Mouse (Mus musculus): ENCODE data around the gene Olfr1179. TPM values are rescaled to one million over a fixed set of nuclear protein-coding genes. Genes with fewer than 3 reads are reported as not detected.
"Not testable (repeated sequence)": the region's sequence is repeated elsewhere in the genome, so short reads cannot be mapped to it uniquely, and the experiment has no call there.

The Olfr1179 gene
- not detected in 2 replicates for polyA plus RNA-seq (2016; fragmentation: Nextera tagmentation; extraction: Ambion mirVana)

DNA sequence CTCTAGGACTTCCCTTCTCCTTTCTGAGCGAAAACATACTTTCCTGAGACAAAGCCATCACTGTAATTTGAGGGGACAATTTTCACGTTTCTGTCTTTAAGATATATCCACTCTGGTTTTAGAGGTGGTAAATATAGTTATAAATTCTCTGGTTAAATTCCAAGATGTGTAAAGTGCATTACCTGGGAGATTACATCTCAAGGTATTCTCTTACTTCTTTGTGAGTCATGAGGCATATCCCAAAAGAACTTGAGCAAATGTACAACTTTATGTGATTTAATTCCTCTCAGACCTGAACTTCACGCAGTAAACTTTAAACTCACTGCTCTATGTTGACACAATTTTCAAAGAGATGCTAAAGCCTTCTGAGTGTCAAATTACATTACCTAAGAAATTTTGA is at the start of gene Olfr1179:
TSS of gene Olfr1179 (minus strand) at position 101 of the 400 bp plus-strand sequence.
- 88% methylated on average over 3 of the region's 3 CpGs for WGBS
- H3K4me1 ChIP-seq: no peaks in the 10 kb centered on the region
- H3K4me2 ChIP-seq: no peak within 1 kb of the TSS
- H3K27ac ChIP-seq: no peak within 1 kb of the TSS
- no peak within 1 kb of the TSS for H3K4me3 ChIP-seq (replicated peaks)
- H3K9ac ChIP-seq: no peak within 1 kb of the TSS
- ATAC-seq (ENCODE audit: low FRiP score): no peak
- H3K27me3 ChIP-seq: no peaks in the 10 kb centered on the region
- no peaks in the 10 kb centered on the region for H3K36me3 ChIP-seq (replicated peaks)
- no peaks in the 10 kb centered on the region for H3K9me3 ChIP-seq

GRCm38 (mm10) chr2:88454567-88454966 is 48.3 kb upstream of the Olfr1179 start, which contains the start of gene Olfr1183:
Olfr1183 (plus strand) TSS chr2:88454867.
- H3K27ac ChIP-seq; ATAC-seq (ENCODE audit: low FRiP score); H3K4me3 ChIP-seq (replicated peaks); H3K9me3 ChIP-seq; H3K9ac ChIP-seq; H3K4me1 ChIP-seq; H3K27me3 ChIP-seq; H3K36me3 ChIP-seq (replicated peaks); H3K4me2 ChIP-seq: not testable (repeated sequence)
- 100% methylated on average over 1 of the region's 1 CpGs for WGBS

DNA sequence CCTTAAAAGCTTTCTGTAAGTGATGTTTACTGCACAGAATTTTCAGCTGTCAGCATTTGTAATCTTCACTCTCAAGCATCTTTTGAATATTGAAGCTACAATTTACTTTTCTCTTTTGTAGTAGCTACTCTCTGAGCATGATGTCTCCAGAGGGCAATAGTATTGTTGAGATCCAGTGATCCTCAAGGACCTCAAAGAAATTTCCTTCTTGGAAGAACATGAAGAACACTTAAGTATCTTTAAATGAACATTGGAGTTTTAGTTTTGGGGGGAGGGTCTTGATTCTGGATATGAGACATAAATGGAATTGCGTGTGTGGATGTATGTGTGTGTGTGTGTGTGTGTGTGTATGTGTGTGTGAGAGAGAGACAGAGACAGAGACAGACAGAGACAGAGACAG is 42.8 kb upstream of the Olfr1179 start, which contains the start of gene Gm13757:
TSS of gene Gm13757 (minus strand) at position 101 of the 400 bp plus-strand sequence.
- no peaks in the 10 kb centered on the region for H3K9me3 ChIP-seq
- H3K27me3 ChIP-seq: no peaks in the 10 kb centered on the region
- H3K27ac ChIP-seq: no peak within 1 kb of the TSS
- H3K36me3 ChIP-seq (replicated peaks): no peaks in the 10 kb centered on the region
- H3K4me3 ChIP-seq (replicated peaks): no peak within 1 kb of the TSS
- 87% methylated on average over 1 of the region's 1 CpGs for WGBS
- H3K4me2 ChIP-seq: no peak within 1 kb of the TSS
- H3K4me1 ChIP-seq: no peaks in the 10 kb centered on the region
- ATAC-seq (ENCODE audit: low FRiP score): no peak
- no peak within 1 kb of the TSS for H3K9ac ChIP-seq

GRCm38 (mm10) chr2:88426071-88426470 is 19.8 kb upstream of the Olfr1179 start, which contains the start of gene Olfr1181:
Olfr1181 (minus strand) TSS chr2:88426171.
- no peak for ATAC-seq (ENCODE audit: low FRiP score)
- H3K4me3 ChIP-seq (replicated peaks): no peak within 1 kb of the TSS
- no peak within 1 kb of the TSS for H3K27ac ChIP-seq
- no peaks in the 10 kb centered on the region for H3K4me1 ChIP-seq
- H3K36me3 ChIP-seq (replicated peaks): no peaks in the 10 kb centered on the region
- no peak within 1 kb of the TSS for H3K4me2 ChIP-seq
- no peaks in the 10 kb centered on the region for H3K27me3 ChIP-seq
- H3K9me3 ChIP-seq: no peaks in the 10 kb centered on the region
- 84% methylated on average over 1 of the region's 1 CpGs for WGBS
- no peak within 1 kb of the TSS for H3K9ac ChIP-seq

GRCm38 (mm10) chr2:88419051-88419450 is 12.8 kb upstream of the Olfr1179 start, which contains the start of gene Olfr1180:
Olfr1180 (minus strand) TSS chr2:88419151.
- ATAC-seq (ENCODE audit: low FRiP score): no peak
- Histone ChIP-seq H3K27ac (no peak within 1 kb of the TSS), H3K4me2 (no peak within 1 kb of the TSS), H3K36me3 (replicated peaks) (no peaks in the 10 kb centered on the region), H3K9ac (no peak within 1 kb of the TSS), H3K9me3 (no peaks in the 10 kb centered on the region), H3K4me3 (replicated peaks) (no peak within 1 kb of the TSS), H3K4me1 (no peaks in the 10 kb centered on the region), H3K27me3 (no peaks in the 10 kb centered on the region)
- 84% methylated on average over 2 of the region's 2 CpGs for WGBS

- H3K9ac ChIP-seq: no peak within 1 kb of the TSS
- H3K27ac ChIP-seq: no peak within 1 kb of the TSS
- H3K36me3 ChIP-seq (replicated peaks): no peaks in the 10 kb centered on the region
- H3K4me2 ChIP-seq: no peak within 1 kb of the TSS
- H3K9me3 ChIP-seq: no peaks in the 10 kb centered on the region
- ATAC-seq (ENCODE audit: low FRiP score): no peak
- H3K27me3 ChIP-seq: no peaks in the 10 kb centered on the region
- no peak within 1 kb of the TSS for H3K4me3 ChIP-seq (replicated peaks)
- H3K4me1 ChIP-seq: no peaks in the 10 kb centered on the region
- WGBS: 86% methylated on average over 1 of the region's 1 CpGs
Observed at GRCm38 (mm10) chr2:88386762-88387161, 19.5 kb downstream of the Olfr1179 start, which contains the start of gene Olfr1178. Olfr1178 (plus strand) TSS chr2:88387062.

- Histone ChIP-seq H3K9me3 (no peaks in the 10 kb centered on the region), H3K36me3 (replicated peaks) (no peaks in the 10 kb centered on the region), H3K4me2 (no peak overlapping the region), H3K4me3 (replicated peaks) (no peak overlapping the region), H3K9ac (no peak overlapping the region), H3K4me1 (no peaks in the 10 kb centered on the region), H3K27me3 (no peaks in the 10 kb centered on the region), H3K27ac (no peak overlapping the region)
- 1% methylated on average over 2 of the region's 2 CpGs for WGBS
- peak; percentile 44; the same call in 1 of the 2 replicates for ATAC-seq (ENCODE audit: low FRiP score)
Observed at GRCm38 (mm10) chr2:88356304-88356703, 49.9 kb downstream of the Olfr1179 start.

Other genes with a start within 250 kb of the Olfr1179 start
- gene Olfr1168, start 224.6 kb downstream of the Olfr1179 start, polyA plus RNA-seq (2016; fragmentation: Nextera tagmentation; extraction: Ambion mirVana): not detected in 2 replicates
- gene Olfr1170, start 178.1 kb downstream of the Olfr1179 start, polyA plus RNA-seq (2016; fragmentation: Nextera tagmentation; extraction: Ambion mirVana): not detected in 2 replicates
- not detected in 2 replicates for gene Olfr1173, start 126.6 kb downstream of the Olfr1179 start, polyA plus RNA-seq (2016; fragmentation: Nextera tagmentation; extraction: Ambion mirVana)
- not detected in 2 replicates for gene Olfr1174-ps, start 91.3 kb downstream of the Olfr1179 start, polyA plus RNA-seq (2016; fragmentation: Nextera tagmentation; extraction: Ambion mirVana)
- not detected in 2 replicates for gene Olfr1175-ps, start 79.2 kb downstream of the Olfr1179 start, polyA plus RNA-seq (2016; fragmentation: Nextera tagmentation; extraction: Ambion mirVana)
- not detected in 2 replicates for gene Olfr1176, start 69.7 kb downstream of the Olfr1179 start, polyA plus RNA-seq (2016; fragmentation: Nextera tagmentation; extraction: Ambion mirVana)
- gene Olfr1177-ps, start 60.0 kb downstream of the Olfr1179 start, polyA plus RNA-seq (2016; fragmentation: Nextera tagmentation; extraction: Ambion mirVana): not detected in 2 replicates
- gene Olfr1178, start 19.4 kb downstream of the Olfr1179 start, polyA plus RNA-seq (2016; fragmentation: Nextera tagmentation; extraction: Ambion mirVana): not detected in 2 replicates
- not detected in 2 replicates for gene Olfr1180, start 12.7 kb upstream of the Olfr1179 start, polyA plus RNA-seq (2016; fragmentation: Nextera tagmentation; extraction: Ambion mirVana)
- gene Olfr1181, start 19.7 kb upstream of the Olfr1179 start, polyA plus RNA-seq (2016; fragmentation: Nextera tagmentation; extraction: Ambion mirVana): not detected in 2 replicates
- gene Gm13757, start 42.7 kb upstream of the Olfr1179 start, polyA plus RNA-seq (2016; fragmentation: Nextera tagmentation; extraction: Ambion mirVana): not detected in 2 replicates
- gene Olfr1183, start 48.4 kb upstream of the Olfr1179 start, polyA plus RNA-seq (2016; fragmentation: Nextera tagmentation; extraction: Ambion mirVana): not detected in 2 replicates
- gene Olfr1184, start 77.1 kb upstream of the Olfr1179 start, polyA plus RNA-seq (2016; fragmentation: Nextera tagmentation; extraction: Ambion mirVana): not detected in 2 replicates
- gene Olfr1185-ps1, start 86.9 kb upstream of the Olfr1179 start, polyA plus RNA-seq (2016; fragmentation: Nextera tagmentation; extraction: Ambion mirVana): not detected in 2 replicates
- gene Olfr1186, start 112.1 kb upstream of the Olfr1179 start, polyA plus RNA-seq (2016; fragmentation: Nextera tagmentation; extraction: Ambion mirVana): not detected in 2 replicates
- gene Olfr1188, start 150.5 kb upstream of the Olfr1179 start, polyA plus RNA-seq (2016; fragmentation: Nextera tagmentation; extraction: Ambion mirVana): not detected in 2 replicates
- not detected in 2 replicates for gene Olfr1189, start 180.0 kb upstream of the Olfr1179 start, polyA plus RNA-seq (2016; fragmentation: Nextera tagmentation; extraction: Ambion mirVana)
- gene Olfr1191-ps1, start 234.1 kb upstream of the Olfr1179 start, polyA plus RNA-seq (2016; fragmentation: Nextera tagmentation; extraction: Ambion mirVana): not detected in 2 replicates
- gene Olfr1192-ps1, start 242.1 kb upstream of the Olfr1179 start, polyA plus RNA-seq (2016; fragmentation: Nextera tagmentation; extraction: Ambion mirVana): not detected in 2 replicates

Data from forebrain, embryonic 12.5 days (tissue).